Mouse (Mus musculus) heart, adult 2 months (tissue): ENCODE data around the gene Tmem104.

Experiments used
- CTCF ChIP-seq: fragments of 200-600 bp; IDR thresholded peaks from 2 replicates; pipeline ENCODE4 v1.8.1; 2022; ENCODE audit warnings: antibody characterized with exemption, mild to moderate bottlenecking, moderate library complexity
- POLR2A ChIP-seq: fragments of 200-500 bp; IDR thresholded peaks from 2 replicates; pipeline ENCODE4 v1.6.1; 2011; ENCODE audit warnings: mild to moderate bottlenecking, low read depth, low read length, control low read depth; ENCODE audit not compliant: insufficient read depth

DNA sequence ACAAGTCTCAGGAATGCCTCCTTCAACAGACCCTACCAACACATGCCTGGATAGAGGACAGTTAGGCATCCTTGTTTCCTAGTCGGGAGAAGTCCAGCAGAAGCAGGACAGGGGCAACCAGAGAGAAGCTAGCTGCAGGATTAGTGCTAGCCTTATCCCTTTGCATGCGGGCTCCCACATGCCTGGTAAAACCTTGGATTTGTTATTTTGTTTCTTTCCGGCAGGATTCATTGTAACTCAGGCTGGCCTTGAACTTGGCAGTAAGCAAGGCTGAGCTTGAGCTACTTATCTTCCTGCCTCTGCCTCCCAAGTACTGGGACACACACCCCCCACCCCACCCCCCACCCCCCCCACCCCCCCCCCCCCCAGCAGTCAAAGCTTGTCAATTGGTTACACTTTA, 64.0 kb downstream of the Tmem104 start:
- TF ChIP-seq POLR2A (no peak), CTCF (no peak)
